Mouse (Mus musculus) neural tube, embryonic 11.5 days (tissue): ENCODE data around the gene Dpm2. TPM values are rescaled to one million over a fixed set of nuclear protein-coding genes. Genes with fewer than 3 reads are reported as not detected.

Source experiments
- ATAC-seq: fragments of 200-750 bp; cut with Nextera tagmentation; 2 replicates; pipeline ENCODE4 v1.8.0; 2017; ENCODE audit warnings: moderate number of reproducible peaks, mild to moderate bottlenecking, moderate TSS enrichment, moderate library complexity; ENCODE audit not compliant: insufficient read depth, low FRiP score, low TSS enrichment
- DNase-seq: peaks from one replicate; pipeline ENCODE4 v3.0.0-alpha.2; 2015; ENCODE audit warnings: low spot score
- H3K27ac ChIP-seq: fragments of 300-500 bp; sonication (generic); 2 replicates; pipeline ENCODE4 v1.5.1; 2014; ENCODE audit warnings: low read depth, mild to moderate bottlenecking, low read length
- H3K27me3 ChIP-seq: fragments of 300-500 bp; sonication (generic); 2 replicates; pipeline ENCODE4 v1.6.1; 2014; ENCODE audit warnings: mild to moderate bottlenecking, low read length, mixed read lengths; ENCODE audit not compliant: control insufficient read depth, insufficient read depth
- H3K36me3 ChIP-seq: fragments of 300-500 bp; sonication (generic); 2 replicates; pipeline ENCODE4 v1.6.1; 2014; ENCODE audit warnings: mild to moderate bottlenecking, low read length, moderate library complexity, mixed read lengths; ENCODE audit not compliant: control insufficient read depth, insufficient read depth
- H3K4me1 ChIP-seq: fragments of 300-500 bp; sonication (generic); 2 replicates; pipeline ENCODE4 v1.6.1; 2014; ENCODE audit warnings: low read length, mixed read lengths; ENCODE audit not compliant: control insufficient read depth, insufficient read depth
- H3K4me2 ChIP-seq: fragments of 300-500 bp; sonication (generic); 2 replicates; pipeline ENCODE4 v1.6.1; 2014; ENCODE audit warnings: low read depth, mild to moderate bottlenecking, moderate library complexity
- H3K4me3 ChIP-seq: fragments of 300-500 bp; sonication (generic); 2 replicates; pipeline ENCODE4 v1.5.1; 2014; ENCODE audit warnings: low read depth, low read length
- H3K9ac ChIP-seq: fragments of 300-500 bp; sonication (generic); 2 replicates; pipeline ENCODE4 v1.6.1; 2014; ENCODE audit warnings: mild to moderate bottlenecking, low read length
- H3K9me3 ChIP-seq: fragments of 300-500 bp; sonication (generic); 2 replicates; pipeline ENCODE4 v1.6.1; 2016; ENCODE audit warnings: low read length; ENCODE audit not compliant: control insufficient read depth
- WGBS: fragments of 180-500 bp; shearing (Covaris S2); extraction: QIAGEN DNeasy Blood & Tissue Kit; methylation state at CpG from one replicate; pipeline ENCODE4 v1.1.7; 2014; 5-methylcytosine and 5-hydroxymethylcytosine counted together
- polyA plus RNA-seq: library from polyadenylated mRNA; unstranded; fragments of >200 nt; fragmentation: Nextera tagmentation; extraction: Ambion mirVana; gene quantifications from 2 replicates; pipeline ENCODE4 v1.2.1, GENCODE M21; 2014

The Dpm2 gene
- polyA plus RNA-seq, 1 experiment from 2014 or later: 111 TPM

DNA sequence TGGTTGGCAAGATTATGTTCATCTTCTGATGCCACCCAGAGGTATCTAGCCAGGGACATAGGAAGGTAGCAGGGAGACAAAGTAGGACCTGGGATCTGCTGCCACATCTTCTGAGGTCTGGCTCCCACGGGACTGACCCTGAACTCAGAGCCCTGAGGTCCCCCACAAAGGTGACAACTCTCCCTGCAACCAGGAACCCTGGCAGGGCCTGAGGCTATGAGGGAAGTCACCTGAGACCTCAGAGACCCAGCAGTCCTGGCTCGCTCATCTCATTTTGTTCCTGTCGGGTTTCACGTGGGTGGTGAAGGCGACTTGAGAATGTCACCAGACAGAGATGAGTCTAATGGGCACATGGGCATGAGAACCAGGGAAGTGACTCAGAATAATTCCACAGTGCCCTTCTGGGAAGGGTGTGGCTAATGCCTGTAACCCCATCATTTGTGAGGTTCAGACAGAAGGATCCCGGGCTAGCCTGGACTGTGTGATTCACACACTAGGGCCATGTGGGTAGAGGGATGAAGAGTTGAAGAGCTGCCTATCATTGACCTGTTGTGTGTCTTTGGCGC lies 14.6 kb downstream of the Dpm2 start:
- 83% methylated on average over 7 of the region's 7 CpGs for WGBS
- no peaks in the 10 kb centered on the region for H3K9me3 ChIP-seq
- no peak overlapping the region for H3K9ac ChIP-seq
- H3K4me2 ChIP-seq: no peak overlapping the region
- no peaks in the 10 kb centered on the region for H3K27me3 ChIP-seq
- DNase-seq (no peak), ATAC-seq (no peak)
- no peaks in the 10 kb centered on the region for H3K36me3 ChIP-seq
- H3K27ac ChIP-seq: no peak overlapping the region
- no peak overlapping the region for H3K4me3 ChIP-seq
- peaks cover 5% of the 10 kb centered on the region; the same call in 1 of the 2 replicates for H3K4me1 ChIP-seq

DNA sequence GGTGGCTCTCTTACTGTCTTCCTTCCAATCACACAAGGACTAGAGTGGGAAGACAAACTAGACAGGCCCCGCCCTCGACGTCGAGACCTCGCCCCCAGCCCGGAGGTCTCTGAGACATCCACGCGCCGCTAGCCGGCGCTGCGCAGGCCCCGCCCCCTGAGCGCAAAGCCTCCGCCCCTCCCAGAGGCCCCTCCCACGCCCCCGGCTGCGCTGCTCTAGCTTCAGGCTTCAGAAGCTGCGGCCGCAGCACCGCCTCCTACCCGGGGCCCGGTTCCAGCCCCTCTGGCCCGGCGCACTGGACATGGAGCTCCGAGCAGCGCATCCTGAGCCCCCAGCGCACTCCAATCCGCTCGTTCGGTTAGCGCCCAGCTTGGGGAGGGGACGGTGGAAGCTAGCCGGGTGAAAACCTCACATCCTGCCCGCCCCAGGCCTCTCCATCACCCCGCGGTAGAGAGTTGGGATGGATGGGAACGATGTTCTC lies 16.3 kb downstream of the Dpm2 start, which contains the start of gene St6galnac4:
St6galnac4 (plus strand) TSS at position 225 of the 481 bp plus-strand sequence.
- Histone ChIP-seq H3K4me2 (peak within 1 kb of the TSS; percentile 55), H3K4me3 (peak within 1 kb of the TSS; percentile 43), H3K9me3 (no peaks in the 10 kb centered on the region), H3K9ac (peak within 1 kb of the TSS; percentile 61), H3K27ac (0 out of 2 replicates have a peak within 1 kb of the TSS, but pooled peaks have one; percentile 6), H3K36me3 (no peaks in the 10 kb centered on the region), H3K4me1 (peaks cover 5% of the 10 kb centered on the region; the same call in 1 of the 2 replicates), H3K27me3 (no peaks in the 10 kb centered on the region)
- WGBS: under 1% methylated on average over 37 of the region's 38 CpGs
- ATAC-seq (peak; percentile 67), DNase-seq (peak; percentile 95)

DNA sequence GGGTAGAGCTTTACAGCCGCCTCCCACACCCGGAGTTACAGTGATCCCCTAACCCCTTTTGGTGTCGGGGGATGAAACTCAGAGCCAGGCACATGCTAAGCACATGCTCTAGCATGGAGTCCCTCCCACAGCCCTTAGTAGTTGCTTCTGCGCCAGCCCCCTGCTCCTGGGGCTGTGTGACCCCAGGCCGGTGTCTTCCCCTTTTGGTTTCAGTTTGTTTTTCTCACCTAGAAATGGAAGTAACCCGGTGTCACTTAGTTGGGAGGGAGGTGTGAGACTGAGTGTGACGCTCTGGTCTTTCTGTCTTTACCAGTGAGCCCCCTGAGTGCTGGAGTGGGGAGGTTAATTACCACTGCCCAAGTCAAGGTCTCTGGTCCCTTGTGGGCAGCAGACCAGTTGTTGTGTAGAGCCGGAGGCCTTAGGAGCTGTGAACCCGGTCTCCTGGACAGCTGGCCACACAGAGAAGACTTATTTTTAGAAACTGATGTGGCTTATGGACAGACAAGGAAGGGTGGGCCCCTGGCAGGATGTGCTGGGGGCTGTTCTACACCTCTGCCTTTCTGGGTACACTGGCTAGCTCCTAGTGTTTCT lies 17.2 kb downstream of the Dpm2 start:
- Histone ChIP-seq H3K4me1 (peaks cover 5% of the 10 kb centered on the region; the same call in 1 of the 2 replicates), H3K9ac (peak overlapping the region; percentile 61), H3K4me3 (peak overlapping the region; percentile 43), H3K9me3 (no peaks in the 10 kb centered on the region), H3K36me3 (no peaks in the 10 kb centered on the region; the same call in 1 of the 2 replicates), H3K27me3 (no peaks in the 10 kb centered on the region), H3K27ac (0 out of 2 replicates have a peak overlapping the region, but pooled peaks have one; percentile 4), H3K4me2 (peak overlapping the region; percentile 55)
- 42% methylated on average over 9 of the region's 9 CpGs for WGBS
- ATAC-seq: no peak
- DNase-seq: no peak

DNA sequence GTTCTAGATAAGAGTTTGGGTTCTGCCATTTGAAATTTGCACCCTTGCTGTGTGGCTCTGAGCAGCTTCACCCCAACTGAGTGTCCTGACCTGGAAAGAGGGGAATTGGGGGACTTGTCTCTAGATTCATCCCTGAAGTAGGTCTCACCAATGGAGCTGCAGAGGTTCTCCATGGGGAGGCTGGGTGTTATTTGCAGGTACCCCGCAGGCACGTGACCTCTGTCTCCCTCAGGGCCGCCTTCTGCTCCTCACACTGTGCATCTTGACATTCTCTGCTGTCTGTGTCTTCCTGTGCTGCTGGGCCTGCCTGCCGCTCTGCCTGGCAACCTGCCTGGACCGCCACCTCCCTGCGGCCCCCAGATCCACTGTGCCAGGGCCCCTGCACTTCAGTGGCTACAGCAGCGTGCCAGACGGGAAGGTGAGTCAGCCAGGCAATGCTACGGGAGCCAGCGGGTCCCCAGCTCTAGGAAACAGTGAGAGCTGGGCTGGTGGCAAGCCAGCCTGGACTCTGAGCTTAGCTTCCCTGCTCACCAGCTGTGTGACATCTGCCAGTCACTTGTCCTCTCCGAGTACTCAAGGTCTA lies 18.6 kb downstream of the Dpm2 start:
- no peak overlapping the region for H3K9ac ChIP-seq
- no peaks in the 10 kb centered on the region; the same call in 1 of the 2 replicates for H3K36me3 ChIP-seq
- H3K9me3 ChIP-seq: no peaks in the 10 kb centered on the region
- peaks cover 5% of the 10 kb centered on the region; the same call in 1 of the 2 replicates for H3K4me1 ChIP-seq
- ATAC-seq (no peak), DNase-seq (no peak)
- WGBS: 80% methylated on average over 11 of the region's 11 CpGs
- no peak overlapping the region for H3K4me2 ChIP-seq
- H3K27me3 ChIP-seq: no peaks in the 10 kb centered on the region
- H3K4me3 ChIP-seq: no peak overlapping the region
- no peak overlapping the region for H3K27ac ChIP-seq

DNA sequence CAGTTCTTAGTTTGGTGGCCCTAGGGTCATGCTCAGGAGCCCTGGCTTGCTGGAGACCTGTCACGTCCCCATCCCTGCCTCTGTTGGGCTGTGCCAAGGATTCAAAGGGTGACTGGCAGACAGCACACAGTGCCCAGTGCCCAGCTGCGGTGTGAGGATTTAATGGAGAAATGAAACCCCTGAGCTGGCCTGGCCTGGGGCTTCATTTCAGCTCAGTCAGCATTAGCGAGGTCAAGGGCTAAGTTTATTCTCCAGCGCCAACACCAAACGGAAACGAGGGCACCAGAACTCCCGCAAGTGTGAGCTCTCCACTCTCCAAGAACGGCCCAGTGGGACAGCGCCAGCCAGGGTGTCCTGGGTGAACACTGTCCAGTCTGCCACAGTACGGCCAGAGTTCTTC lies 19.6 kb downstream of the Dpm2 start:
- Histone ChIP-seq H3K4me3 (no peak overlapping the region), H3K9me3 (no peaks in the 10 kb centered on the region), H3K27ac (no peak overlapping the region), H3K36me3 (no peaks in the 10 kb centered on the region; the same call in 1 of the 2 replicates), H3K9ac (no peak overlapping the region), H3K4me2 (no peak overlapping the region), H3K4me1 (peaks cover 5% of the 10 kb centered on the region; the same call in 1 of the 2 replicates), H3K27me3 (no peaks in the 10 kb centered on the region)
- 85% methylated on average over 10 of the region's 10 CpGs for WGBS
- ATAC-seq (no peak), DNase-seq (no peak)

DNA sequence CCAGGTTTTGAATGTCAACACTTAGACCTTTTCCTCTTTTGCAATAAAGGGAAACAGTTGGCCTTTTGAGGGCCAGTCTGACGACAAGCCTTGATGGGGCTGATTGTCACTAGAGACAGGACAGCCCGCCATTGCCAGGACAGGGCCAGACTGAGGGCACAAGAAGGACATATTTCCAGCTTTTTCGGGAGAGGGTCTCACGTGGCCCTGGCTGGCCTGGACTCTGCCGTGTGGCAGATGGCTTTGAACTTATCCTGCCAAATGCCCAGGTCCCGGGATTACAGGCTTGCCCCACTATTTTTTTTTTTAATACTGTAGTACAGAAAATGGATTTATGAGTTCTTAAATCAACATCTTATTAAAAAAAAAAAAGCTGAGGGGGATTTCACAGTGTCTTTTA lies 20.6 kb downstream of the Dpm2 start:
- no peaks in the 10 kb centered on the region for H3K27me3 ChIP-seq
- no peaks in the 10 kb centered on the region; the same call in 1 of the 2 replicates for H3K36me3 ChIP-seq
- DNase-seq: no peak
- H3K4me3 ChIP-seq: no peak overlapping the region
- H3K9me3 ChIP-seq: no peaks in the 10 kb centered on the region
- no peak overlapping the region for H3K9ac ChIP-seq
- ATAC-seq: no peak
- no peak overlapping the region for H3K27ac ChIP-seq
- H3K4me1 ChIP-seq: peaks cover 5% of the 10 kb centered on the region; the same call in 1 of the 2 replicates
- no peak overlapping the region for H3K4me2 ChIP-seq
- 79% methylated on average over 6 of the region's 6 CpGs for WGBS

DNA sequence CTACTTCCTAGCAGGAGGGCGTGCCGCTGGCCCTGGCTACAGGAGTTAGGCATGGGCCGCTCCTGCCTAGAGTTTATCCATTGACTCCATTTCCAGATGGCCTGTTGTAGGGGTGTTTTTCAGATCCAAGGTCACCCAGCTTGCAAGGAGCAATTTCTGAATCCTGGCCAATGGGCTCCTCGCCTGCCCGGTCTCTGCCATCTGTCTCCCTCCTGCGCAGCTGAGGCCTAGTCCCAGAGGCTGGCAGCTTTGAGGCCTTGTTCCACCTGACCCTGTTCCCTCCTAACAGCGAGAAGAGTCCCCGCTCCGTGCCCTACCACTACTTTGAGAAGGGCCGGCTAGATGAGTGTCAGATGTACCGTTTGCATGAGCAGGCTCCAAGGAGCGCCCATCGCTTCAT lies 26.1 kb downstream of the Dpm2 start:
- no peak for ATAC-seq
- H3K36me3 ChIP-seq: no peaks in the 10 kb centered on the region; the same call in 1 of the 2 replicates
- no peaks in the 10 kb centered on the region for H3K9me3 ChIP-seq
- H3K9ac ChIP-seq: no peak overlapping the region
- no peak overlapping the region for H3K4me2 ChIP-seq
- no peak overlapping the region for H3K27ac ChIP-seq
- no peaks in the 10 kb centered on the region for H3K4me1 ChIP-seq
- WGBS: 90% methylated on average over 13 of the region's 13 CpGs
- H3K4me3 ChIP-seq: no peak overlapping the region
- no peak for DNase-seq
- H3K27me3 ChIP-seq: no peaks in the 10 kb centered on the region

DNA sequence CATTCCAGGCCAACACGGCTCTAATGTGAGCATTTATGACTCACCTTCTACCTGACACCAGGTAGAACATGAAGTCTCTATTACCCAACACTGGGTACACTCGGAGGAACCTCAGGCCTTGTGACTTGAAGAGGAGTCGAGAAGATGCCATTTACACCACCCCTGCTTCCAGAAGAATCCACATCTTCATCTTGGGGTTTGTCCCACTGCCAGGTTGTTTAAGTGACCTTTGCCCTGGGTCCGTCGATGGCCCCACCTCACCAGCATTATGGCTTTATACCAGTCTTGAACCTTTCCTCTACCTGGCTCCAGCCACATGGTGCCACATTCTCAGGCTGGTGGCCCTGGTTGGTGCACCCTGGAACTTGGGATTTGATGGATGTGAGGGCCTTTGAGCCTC lies 26.6 kb downstream of the Dpm2 start:
- 90% methylated on average over 5 of the region's 5 CpGs for WGBS
- ATAC-seq (no peak), DNase-seq (no peak)
- peaks cover 1% of the 10 kb centered on the region; the same call in 1 of the 2 replicates for H3K4me1 ChIP-seq
- no peak overlapping the region for H3K4me3 ChIP-seq
- no peaks in the 10 kb centered on the region for H3K9me3 ChIP-seq
- no peaks in the 10 kb centered on the region; the same call in 1 of the 2 replicates for H3K36me3 ChIP-seq
- H3K27ac ChIP-seq: no peak overlapping the region
- no peaks in the 10 kb centered on the region for H3K27me3 ChIP-seq
- no peak overlapping the region for H3K9ac ChIP-seq
- no peak overlapping the region for H3K4me2 ChIP-seq
